ENCODE assay signal across 8 mouse cellular contexts in genomic region chr17:35121143-35121799, GRCm38 (mm10). TPM values are rescaled to one million over a fixed set of nuclear protein-coding genes. Genes with fewer than 3 reads are reported as not detected.
DNase-seq lines count a peak whose midpoint lies in the region; ATAC-seq lines count a peak whose summit lies in the region.

Gene Gpank1, plus strand, starts transcription at chr17:35121455.

- H3K36me3 ChIP-seq in intestine, embryonic 14.5 days (ENCODE audit: control insufficient read depth, insufficient read depth, low read length) = peaks cover 48% of the 10 kb centered on the region

- H3K9ac ChIP-seq in intestine, embryonic 14.5 days (ENCODE audit: low read length) = peak within 1 kb of the TSS; percentile 85

- H3K4me1 ChIP-seq in intestine, embryonic 14.5 days (replicated peaks; ENCODE audit: control insufficient read depth, insufficient read depth, low read length) = peaks cover 27% of the 10 kb centered on the region

- H3K27me3 ChIP-seq in intestine, embryonic 14.5 days (replicated peaks; ENCODE audit: control insufficient read depth, insufficient read depth, low read length) = no peaks in the 10 kb centered on the region

- ATAC-seq in intestine, embryonic 14.5 days (replicated peaks; ENCODE audit: low FRiP score, low TSS enrichment, low read depth) = peak; percentile 92

- H3K9me3 ChIP-seq in intestine, embryonic 14.5 days (ENCODE audit: control insufficient read depth, low read length) = no peaks in the 10 kb centered on the region

- peak within 1 kb of the TSS; percentile 99 for H3K4me3 ChIP-seq in intestine, embryonic 14.5 days (ENCODE audit: low read depth, low read length)

- peak within 1 kb of the TSS; percentile 88 for H3K27ac ChIP-seq in intestine, embryonic 14.5 days (ENCODE audit: low read depth)

- intact Hi-C loops in left cerebral cortex, postnatal 14 days (cut with DNase I) = loop anchor here (5.0 kb wide), 1 partner anchor 116 kb away; the partner anchor contains the start of gene Nfkbil1

- DNase-seq in adrenal gland, adult 18-20 months (ENCODE audit: low spot score in 2 of 2) = peak; percentile 92 to 94
- peak; percentile 100 for DNase-seq in embryo, embryonic 11 days
- DNase-seq in gastrocnemius, postnatal 25 days = peak; percentile 99
- peak; percentile 94 for DNase-seq in intestine, embryonic 14.5 days (ENCODE audit: low spot score)
- peak; percentile 98 to 99 for DNase-seq in left cerebral cortex, postnatal 14 days (ENCODE audit: low spot score in 2 of 2)
- peak; percentile 99 for DNase-seq in mesoderm, embryonic 11.5 days (ENCODE audit: low read depth, low spot score)
- peak; percentile 97 to 99 for DNase-seq in right cerebral cortex, postnatal 36 days (ENCODE audit: low spot score in 2 of 2)
- DNase-seq in yolk sac, embryonic 10.5 days (ENCODE audit: low spot score) = peak; percentile 99

- H3K4me2 ChIP-seq in intestine, embryonic 14.5 days (ENCODE audit: low read length) = peak within 1 kb of the TSS; percentile 93

- WGBS in intestine, embryonic 14.5 days = under 1% methylated on average over 50 of the region's 50 CpGs

RNA-seq across cellular contexts. Expression of gene Gpank1, which starts in this region (rescaled TPM):
- 10 to 100 TPM; 14.8 to 16.2 TPM for total RNA-seq in adrenal gland, adult 18-20 months (2021)
- 1 to 10 TPM; 7.1 to 8.4 TPM for total RNA-seq in gastrocnemius, postnatal 25 days (2021)
- polyA plus RNA-seq in intestine, embryonic 14.5 days (2014; fragmentation: Nextera tagmentation; extraction: Ambion mirVana) = 19.7 and 24.7 TPM in 2 replicates
- 10 to 100 TPM; 13.2 to 13.8 TPM for total RNA-seq in left cerebral cortex, postnatal 14 days (2021)

Comparison
In these comparisons a context has a peak if more than half of its experiments do, and no peak if none do; other contexts are left out.
1. Peak in every context shown above with its lines: DNase-seq, ATAC-seq, H3K4me3 ChIP-seq and H3K27ac ChIP-seq.